Mouse (Mus musculus): ENCODE data around the gene Rpp38.

Gene Rpp38

DNA sequence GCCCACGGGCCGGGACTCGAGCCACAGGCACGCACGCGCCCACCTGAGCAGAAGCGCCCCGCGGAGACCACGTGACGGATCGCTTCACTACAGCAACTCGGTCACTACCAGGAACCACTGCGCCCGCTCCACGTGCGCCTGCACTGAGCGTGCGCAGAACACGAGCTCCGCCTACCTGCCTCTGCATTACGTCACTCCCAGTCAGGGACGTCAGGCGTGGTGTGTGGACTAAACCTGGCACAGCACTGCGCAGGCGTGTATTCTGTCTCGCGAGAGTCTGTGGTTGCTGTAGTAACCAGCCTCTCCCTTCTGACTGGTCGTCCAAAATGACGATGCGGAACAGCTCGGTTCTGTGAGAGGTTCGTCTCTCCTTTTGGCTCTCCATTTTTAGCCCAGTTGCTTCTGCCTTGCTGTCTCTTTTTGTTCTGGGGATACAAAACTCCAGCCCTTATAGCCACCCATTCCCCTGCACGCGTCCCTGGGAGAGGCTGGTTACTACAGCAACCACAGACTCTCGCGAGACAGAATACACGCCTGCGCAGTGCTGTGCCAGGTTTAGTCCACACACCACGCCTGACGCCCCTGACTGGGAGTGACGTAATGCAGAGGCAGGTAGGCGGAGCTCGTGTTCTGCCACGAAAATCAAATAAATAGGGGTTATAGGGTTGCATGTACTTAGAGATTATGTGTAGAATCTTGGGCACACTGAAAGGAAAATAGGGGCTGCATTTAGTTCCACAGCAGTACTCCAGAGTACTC is at the start of gene Rpp38:
Rpp38 (minus strand) TSS at position 160 of the 759 bp plus-strand sequence.
- peak; percentile 99 for DNase-seq (ENCODE audit: low read depth, low spot score)

DNA sequence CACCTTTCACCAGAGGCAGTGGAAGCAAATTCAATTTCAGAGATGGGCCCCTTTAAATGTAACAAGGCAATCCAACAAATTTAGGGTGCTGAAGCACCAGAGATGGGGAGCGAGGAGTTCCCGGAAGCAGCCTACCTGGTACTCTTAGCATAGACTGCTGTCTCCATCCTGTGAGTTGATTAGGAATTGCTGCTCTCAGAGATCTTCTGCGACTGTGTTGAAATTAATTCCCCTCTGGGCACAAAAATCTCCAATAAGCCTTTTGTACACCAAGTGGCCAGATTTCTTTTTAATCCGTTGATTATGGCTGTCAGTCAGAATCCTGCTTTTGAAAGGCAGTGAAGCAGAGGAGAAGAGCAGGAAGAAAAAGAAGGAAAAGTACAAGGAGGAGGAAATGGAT is 32.7 kb upstream of the Rpp38 start:
- no peak for DNase-seq (ENCODE audit: low read depth, low spot score)

- DNase-seq (ENCODE audit: low read depth, low spot score) = no peak
Observed at GRCm38 (mm10) chr2:3361067-3361466, 28.6 kb upstream of the Rpp38 start.

GRCm38 (mm10) chr2:3357887-3358286 is 25.4 kb upstream of the Rpp38 start:
- no peak for DNase-seq (ENCODE audit: low read depth, low spot score)

DNA sequence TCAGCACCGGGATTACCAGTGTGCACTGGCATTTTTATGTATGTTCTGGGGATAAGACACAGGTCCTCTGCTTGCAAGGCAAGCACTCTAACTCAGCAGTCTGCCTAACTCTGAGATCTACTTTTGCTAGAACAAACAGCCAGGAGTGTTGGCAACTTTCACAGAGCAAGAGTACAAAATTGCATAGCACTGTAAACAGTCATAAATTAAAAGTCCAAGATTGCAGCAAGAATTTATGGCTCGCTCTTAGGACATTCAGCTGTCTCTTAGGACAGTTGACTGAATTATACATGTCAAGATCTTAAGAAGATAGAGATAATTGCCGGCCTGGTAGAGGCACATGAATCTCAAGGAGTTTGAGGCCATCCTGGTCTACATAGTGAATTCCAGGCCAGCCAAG is 23.9 kb upstream of the Rpp38 start:
- no peak for DNase-seq (ENCODE audit: low read depth, low spot score)

- no peak for DNase-seq (ENCODE audit: low read depth, low spot score)
Observed at GRCm38 (mm10) chr2:3355793-3356192, 23.4 kb upstream of the Rpp38 start.

DNA sequence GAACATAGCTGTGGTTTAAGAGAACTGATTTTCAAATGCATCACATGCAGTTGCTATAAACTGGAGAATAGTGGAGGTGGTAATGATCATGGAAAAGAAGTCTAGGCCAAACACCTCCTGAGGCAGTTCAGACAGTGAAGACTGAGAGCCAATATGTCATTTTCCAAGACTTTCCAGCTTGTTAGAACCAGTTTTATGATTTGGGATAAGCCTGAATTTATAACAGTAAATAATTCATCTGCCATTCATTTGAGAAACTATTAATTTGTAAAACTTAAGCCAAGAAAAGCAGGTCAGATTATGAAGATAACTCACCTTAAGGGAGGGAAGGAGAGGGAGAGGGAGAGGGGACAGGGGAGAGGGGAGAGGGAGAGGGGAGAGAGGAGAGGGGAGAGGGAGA is 20.7 kb upstream of the Rpp38 start:
- no peak for DNase-seq (ENCODE audit: low read depth, low spot score)

DNA sequence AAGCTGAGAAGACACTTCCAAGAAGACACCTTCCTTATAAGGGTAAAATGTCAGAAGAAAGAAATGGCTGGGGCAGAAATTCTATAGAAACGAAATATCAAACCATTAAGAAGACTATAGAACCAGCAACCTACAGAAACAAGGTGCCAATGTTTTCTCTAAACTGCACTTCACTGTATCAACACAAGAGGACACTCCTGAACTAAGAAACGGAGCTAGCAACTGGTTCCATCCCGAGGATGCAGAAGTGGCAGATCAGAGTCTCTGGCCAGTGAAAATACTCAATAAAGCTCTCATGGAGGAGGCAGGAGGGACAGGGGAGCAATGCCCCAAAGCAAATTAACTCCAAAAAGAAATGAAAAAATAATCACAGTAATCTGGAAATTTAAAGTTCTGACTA is 16.5 kb upstream of the Rpp38 start:
- peak; percentile 49 for DNase-seq (ENCODE audit: low read depth, low spot score)

DNA sequence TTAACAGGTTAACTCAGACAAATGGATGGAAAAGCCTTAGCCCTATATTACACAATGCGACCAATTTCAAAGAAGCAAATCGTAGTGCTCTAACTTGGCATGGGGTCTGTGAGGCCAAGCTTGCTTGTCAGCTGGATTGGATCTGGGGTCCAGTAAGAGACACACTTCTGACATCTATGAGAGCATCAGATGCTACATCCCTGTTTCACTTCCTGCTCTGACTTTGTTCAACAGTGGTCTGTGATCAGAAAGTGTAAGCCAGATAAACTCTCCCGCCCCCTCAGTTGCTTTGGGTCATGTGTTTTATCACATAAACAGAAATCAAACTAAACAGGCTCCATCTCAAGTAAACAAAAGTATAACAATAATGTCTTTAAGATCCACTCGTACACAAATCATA is 16.0 kb upstream of the Rpp38 start:
- DNase-seq (ENCODE audit: low read depth, low spot score) = no peak

- peak; percentile 85 for DNase-seq (ENCODE audit: low read depth, low spot score)
Observed at GRCm38 (mm10) chr2:3335611-3336301, 3.3 kb upstream of the Rpp38 start, which contains the start of gene Acbd7. TSS of gene Acbd7 (plus strand) at chr2:3336168.

DNA sequence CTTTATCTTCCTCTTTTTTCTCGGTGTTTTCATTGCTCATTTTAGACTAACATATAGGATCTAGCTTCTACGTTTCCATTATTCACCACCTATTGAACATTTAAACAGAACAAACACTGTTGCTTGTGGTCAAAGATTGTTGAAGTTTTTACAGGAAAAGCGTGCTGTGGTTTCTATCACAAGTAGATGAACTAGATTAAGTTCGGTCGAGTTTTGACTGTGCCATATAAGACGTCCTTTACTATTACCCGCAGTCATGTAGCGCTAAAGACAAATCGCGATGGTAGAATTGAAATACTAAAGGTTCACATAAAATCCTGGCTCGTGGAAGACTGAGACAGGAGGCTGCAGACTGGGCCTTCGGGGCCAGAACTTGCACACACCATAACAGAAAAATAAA is 1.3 kb upstream of the Rpp38 start:
- DNase-seq (ENCODE audit: low read depth, low spot score) = no peak

GRCm38 (mm10) chr2:3332056-3332455 is 387 bp downstream of the Rpp38 start:
- no peak for DNase-seq (ENCODE audit: low read depth, low spot score)

- DNase-seq (ENCODE audit: low read depth, low spot score) = no peak
Observed at GRCm38 (mm10) chr2:3331071-3331703, 1.3 kb downstream of the Rpp38 start.

- DNase-seq (ENCODE audit: low read depth, low spot score) = peak; percentile 55
Observed at GRCm38 (mm10) chr2:3327351-3327750, 5.1 kb downstream of the Rpp38 start.

GRCm38 (mm10) chr2:3326547-3326946 is 5.9 kb downstream of the Rpp38 start:
- no peak for DNase-seq (ENCODE audit: low read depth, low spot score)

DNA sequence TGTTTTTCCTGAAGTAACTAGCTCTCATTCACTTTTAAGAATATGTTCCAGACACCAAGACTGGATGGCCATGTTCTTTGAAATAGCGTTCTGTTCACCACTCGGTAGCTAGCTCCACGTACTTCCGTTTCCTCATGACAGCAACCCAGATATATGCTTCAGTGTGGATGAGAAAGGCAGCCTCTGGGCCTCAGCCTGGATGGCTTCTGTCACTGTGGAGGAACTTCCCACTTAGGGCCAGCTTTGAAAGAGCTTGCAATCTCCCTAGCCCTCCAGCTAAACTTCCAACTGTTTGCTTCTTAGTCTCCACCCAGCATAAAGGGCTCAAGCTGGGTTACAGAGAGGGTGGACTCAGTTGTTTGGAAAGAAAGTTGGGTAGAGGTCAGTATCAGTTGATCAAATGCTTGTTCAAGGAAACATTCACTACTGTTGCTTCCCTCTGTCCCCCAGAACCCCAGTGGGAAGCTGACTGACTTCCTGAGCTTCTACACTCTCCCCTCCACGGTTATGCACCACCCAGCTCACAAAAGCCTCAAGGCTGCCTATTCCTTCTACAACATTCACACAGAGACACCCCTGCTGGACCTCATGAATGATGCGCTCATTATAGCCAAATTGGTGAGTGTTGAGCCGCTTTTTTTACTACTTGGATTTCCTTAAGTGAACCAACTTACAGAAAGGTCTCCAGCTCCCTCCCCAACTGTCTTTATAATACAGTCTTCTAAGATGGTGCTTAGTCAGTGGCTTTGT is 7.9 kb downstream of the Rpp38 start:
- no peak for DNase-seq (ENCODE audit: low read depth, low spot score)

DNA sequence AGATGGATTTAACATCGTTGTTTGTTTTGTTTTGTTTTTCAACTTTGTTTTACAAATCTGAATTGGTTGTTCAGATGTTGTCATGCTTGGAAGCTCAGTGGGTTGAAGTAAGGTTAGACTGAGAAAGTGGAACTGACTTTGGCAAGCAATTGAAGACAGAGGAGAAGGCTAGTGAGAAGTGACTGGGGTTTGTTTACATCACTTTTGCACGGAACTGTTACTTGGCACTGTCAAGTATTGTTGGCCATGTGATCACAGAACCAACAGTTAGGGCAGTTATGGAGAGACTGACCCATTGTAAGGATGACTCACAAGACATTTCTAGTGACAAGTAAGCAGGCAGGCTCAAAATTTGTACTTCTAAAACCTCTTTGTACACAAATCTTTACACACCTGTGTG is 9.3 kb downstream of the Rpp38 start:
- DNase-seq (ENCODE audit: low read depth, low spot score) = no peak

GRCm38 (mm10) chr2:3305426-3306025 is 26.9 kb downstream of the Rpp38 start:
- no peak for DNase-seq (ENCODE audit: low read depth, low spot score)

GRCm38 (mm10) chr2:3295826-3296225 is 36.6 kb downstream of the Rpp38 start:
- no peak for DNase-seq (ENCODE audit: low read depth, low spot score)

DNA sequence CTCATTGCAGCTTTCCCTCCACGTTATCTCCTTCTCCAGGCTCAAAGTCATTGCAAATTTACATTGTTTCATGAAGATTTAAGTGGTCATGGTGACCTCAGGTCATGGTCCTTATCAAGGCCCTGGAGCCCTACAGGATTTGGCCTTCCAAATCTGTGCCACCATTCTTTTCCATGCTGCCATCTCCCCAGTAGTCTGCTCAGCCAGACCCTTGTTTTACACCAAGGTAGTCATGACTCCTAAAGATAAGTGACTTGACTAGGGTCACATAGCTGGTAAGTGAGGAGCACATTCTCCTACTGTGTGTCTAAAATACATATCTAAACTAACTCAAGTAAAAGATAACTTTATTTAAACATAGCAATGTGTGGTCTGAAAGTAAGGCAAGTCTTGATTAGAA is 40.3 kb downstream of the Rpp38 start:
- no peak for DNase-seq (ENCODE audit: low read depth, low spot score)

GRCm38 (mm10) chr2:3289581-3289980 is 42.9 kb downstream of the Rpp38 start:
- DNase-seq (ENCODE audit: low read depth, low spot score) = no peak

GRCm38 (mm10) chr2:3286243-3286642 is 46.2 kb downstream of the Rpp38 start:
- no peak for DNase-seq (ENCODE audit: low read depth, low spot score)
